Mouse (Mus musculus): ENCODE results near the gene Ttll12.

The Ttll12 gene

DNA sequence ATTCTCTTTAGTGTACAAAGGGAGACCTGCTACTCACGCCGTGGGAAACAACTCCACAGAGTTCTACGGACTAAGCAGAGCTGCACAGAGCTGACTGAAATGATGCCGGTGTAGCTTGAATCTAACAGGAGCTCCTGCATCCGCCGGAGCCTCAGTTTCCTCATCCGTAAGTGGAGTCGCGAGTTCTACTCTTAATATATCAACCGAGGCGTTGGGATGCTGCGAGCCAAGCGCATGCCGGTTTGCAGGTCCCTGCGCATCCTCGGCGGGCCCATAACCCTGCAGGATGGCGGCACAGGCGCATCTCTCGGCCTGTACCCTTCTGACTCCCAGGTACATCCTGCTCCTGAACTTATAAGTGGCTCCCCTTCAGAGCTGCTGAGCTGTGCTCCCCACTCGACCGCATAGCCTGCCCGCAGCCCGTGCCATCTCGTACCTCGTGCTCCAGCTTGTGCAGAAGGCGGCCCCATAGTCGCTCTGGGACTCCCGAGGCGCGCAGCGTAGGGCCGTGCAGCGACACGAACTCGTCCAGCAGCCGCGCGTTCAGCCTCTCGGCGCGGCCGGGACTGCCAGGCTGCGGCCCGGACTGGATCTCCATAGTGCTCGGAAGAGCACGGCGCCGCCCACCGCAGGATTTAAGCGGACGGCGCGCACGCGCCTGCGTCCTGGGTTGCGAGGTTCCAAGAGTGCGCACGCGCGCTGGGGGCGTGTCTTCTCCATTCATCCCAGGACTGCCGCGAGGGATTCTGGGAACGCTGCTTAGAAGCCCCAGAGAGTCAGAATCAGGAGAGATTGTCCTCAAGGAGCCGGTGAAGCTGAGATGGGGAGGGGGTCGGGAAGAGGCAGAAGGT lies at the start of gene Ttll12:
Ttll12 (minus strand) TSS at position 645 of the 851 bp plus-strand sequence.
- peak; percentile 80 to 83 for DNase-seq

DNA sequence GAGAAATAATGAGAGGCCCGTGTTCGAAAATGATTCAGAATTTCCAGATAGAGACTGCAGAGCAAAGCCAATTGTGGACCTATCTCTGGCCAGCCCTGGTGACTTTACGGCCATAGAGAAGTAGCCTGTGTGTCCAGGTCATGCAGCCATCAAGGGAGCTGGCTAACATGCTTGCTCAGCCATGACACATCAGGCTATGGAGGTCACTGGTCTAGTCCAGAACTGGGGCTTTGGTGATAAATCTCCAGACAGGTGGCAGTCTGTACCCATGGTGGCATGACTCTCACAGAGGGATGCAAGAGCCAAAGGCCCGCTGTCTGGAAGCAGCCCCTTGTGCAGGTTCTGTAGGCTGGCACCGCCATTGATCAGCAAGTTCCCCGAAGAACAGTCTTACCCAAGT lies 47.6 kb upstream of the Ttll12 start:
- DNase-seq, result no peak

DNA sequence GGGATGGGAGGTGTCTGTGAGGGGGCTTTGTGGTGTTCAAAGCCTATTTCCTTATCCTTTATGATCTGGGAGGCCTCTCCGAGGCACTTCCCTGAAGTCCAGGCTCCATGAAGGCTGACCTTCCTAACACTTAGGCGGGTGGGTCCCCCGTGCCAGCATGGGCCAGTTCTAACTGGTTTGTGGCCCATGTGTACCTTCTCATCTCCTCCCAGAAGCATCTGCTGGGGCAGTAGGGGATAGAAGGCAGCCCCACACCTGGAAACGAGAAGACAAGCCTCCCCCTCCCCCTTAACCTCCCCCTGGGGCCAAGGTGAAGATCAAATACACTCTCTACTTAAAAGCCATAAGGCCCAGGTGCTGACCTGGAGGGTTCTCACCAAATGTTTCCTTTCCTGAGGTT lies 45.3 kb upstream of the Ttll12 start:
- DNase-seq, result no peak

DNA sequence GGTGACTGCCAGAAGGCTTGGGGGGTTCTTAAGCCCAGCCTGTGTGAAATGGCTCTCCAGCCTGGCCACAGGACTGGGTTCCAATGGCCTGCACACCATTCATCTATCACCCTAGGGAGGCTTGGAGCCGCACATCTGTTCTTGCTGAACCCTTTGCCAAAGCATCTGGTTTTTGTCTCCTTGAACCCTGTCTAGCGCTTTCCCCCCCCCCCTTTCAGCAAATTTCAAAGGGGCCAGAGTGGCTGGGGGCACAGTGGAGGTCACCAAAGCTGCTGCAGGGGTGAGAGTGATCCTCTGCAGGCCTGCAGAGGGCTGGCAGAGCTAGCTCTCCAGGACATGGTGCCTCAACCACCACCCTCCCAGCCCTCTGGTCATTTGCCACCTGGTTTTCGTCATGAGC lies 44.2 kb upstream of the Ttll12 start:
- no peak for DNase-seq

DNA sequence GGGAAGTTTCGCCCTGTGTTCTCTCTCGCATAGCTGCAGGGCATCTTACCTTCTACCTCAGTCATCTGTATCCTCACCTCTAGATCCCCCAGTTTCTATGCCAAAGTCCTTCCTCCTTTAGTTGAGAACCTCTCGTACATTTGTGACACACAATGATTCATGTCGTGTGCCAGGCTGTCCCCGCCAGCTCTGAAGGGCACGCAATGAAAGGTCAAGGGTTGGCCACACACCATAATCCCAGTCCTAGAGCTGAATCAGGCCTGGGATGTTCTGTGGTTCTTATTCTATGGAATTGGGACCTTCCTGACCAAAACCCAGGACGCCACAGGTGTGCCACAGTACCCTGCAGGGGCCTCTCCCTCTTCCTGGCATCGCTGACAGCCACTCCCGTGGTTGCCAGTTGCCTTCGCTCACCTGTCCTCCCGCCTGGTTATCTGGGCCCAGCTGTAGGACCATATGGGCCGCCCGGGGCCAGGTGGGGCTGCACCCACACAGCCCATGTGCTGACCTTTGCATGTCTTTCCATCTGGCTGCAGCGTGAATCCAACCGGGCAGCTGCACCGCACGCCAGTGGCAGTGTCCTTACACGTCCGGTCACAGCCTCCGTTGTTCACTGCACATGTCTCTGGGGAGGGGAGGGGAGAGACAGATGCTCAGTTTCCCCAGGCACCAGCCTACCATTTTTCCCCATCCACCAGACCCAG lies 43.4 kb upstream of the Ttll12 start:
- no peak for DNase-seq

DNA sequence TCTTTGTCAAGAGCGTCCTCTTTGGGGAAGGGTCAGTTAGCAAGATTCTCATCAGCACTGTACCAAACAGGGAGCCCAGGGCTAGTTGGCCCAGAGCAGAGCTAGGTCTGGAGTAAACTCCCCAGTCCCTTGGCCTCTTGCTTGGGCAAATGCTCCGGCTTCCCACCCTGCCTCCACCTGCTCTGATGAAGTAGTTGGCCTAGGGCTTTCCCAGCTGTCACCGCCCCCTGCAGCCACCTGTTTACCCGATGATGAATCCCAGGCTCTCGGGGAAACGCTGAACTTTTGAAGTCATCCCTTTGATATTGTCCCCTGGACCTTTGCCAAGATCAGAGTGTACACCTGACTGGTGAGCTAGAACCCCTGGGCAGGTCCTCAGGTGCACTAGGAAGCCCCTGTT lies 41.8 kb upstream of the Ttll12 start:
- DNase-seq, result no peak

DNA sequence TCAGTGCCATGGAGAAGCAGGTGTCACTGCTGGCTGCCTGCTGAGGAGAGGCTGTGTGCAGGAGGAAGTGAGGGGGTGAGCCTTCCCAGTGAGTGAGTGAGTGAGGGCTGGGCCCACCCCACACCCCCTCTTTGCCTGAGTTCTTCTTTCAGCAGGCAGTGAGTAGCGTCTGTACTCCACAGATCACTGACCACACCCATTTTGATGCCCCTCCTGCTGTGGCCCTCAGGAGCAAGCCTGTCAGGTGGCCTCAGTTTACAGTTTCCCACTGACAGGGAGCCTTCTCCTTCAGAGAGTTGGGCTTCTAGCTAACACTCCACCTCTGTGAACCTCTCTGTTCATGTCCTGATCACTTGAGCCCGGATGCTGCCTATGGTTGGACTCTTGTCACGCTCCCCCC lies 40.3 kb upstream of the Ttll12 start:
- DNase-seq, result no peak

DNA sequence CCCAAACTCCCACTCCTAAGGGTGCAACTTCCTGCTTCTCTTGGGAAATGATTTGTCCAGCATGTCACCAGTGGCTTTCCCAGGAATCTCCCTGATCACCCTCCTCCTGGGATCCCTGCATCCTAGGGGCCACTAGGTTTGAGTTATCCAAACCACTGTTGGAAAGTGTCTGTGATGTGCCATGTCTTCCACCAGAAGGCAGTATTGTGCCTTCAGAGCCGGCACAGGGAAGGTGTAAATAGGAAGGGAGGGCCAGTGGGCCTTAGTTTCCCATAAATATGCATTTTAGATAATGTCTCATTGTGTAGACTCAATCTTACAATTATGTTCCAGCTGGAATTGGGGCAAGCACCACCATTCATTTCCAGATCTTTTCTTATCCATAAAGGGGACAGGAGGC lies 39.1 kb upstream of the Ttll12 start:
- DNase-seq, result no peak

DNA sequence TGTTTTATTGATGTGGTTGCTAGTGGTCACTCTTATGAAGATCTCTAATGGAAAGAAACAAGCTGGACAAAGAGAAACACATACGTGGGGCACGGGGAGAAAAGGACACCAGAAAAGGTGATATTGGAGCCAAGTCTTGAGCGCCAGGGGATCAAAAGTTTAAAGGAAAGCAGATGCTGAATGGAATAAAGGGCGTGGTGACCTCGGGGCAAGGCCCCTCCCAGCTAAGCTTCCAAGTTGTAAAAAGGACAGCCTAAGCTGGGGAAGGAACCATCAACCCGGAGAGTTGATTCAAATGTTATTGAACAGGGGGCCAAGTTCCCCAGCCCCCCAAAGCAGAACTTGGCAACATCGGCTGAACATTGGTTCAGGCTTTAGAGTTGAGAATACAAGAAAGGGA lies 36.1 kb upstream of the Ttll12 start:
- no peak for DNase-seq

DNA sequence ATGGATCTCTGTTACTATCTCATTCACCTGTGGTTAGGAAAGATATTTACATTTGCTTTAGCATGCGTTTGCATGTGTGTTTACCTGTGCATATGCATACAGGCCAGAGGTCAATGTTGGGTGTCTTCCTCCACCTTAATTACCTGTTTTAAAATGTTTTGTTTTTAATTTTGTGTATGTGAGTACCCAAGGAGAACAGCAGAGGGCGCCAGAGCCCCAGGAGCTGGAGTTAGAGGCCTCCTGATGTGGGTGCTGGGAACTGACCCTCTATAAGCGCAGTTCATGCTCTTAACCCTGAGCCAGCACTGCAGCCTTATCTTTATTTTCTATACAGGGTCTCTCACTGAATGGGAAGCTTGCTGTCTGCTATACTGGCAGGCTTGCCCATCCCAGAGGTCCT lies 34.8 kb upstream of the Ttll12 start:
- no peak for DNase-seq

DNA sequence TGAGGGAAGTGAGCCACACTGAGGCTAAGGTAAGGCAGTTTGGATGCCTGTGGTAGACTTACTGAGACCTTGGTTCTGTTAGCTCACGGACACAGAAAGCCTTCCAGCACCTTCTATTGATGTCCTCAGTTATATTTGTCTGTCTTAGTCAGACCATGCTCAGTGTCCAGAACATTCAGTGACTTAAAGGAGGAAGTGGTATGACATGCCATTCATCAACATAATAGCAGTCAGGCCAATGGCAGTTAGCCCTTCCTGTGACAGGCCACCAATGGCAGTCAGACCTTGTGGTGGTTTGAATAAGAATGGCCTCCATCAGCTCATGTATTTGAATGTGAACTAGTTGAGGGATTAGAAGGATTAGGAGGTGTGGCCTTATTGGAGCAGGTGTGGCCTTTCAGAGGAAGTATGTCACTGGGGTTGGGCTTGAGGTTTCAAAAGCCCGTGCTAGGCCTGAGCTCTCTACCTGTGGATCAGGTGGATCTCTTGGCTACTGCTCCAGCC lies 31.2 kb upstream of the Ttll12 start:
- no peak for DNase-seq

DNA sequence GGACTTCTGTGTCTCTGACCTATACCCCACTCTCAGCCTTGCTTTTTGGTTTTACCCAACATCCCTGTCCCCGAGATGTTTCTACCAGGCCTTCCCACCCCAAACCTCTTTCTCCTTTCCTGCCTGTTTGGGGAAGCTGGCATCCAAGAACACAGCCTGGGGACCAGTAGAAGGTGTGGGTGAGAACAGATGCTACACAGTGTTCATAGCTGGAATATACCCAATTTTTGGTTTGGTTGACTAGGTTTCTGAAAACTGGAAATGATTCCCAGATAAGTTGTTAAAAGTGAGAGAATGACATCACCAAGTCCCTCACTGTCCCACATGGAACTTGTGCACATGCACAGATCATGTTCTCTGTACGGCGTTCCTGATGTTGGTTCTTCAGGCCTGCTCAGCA lies 20.3 kb upstream of the Ttll12 start:
- DNase-seq, result no peak

DNA sequence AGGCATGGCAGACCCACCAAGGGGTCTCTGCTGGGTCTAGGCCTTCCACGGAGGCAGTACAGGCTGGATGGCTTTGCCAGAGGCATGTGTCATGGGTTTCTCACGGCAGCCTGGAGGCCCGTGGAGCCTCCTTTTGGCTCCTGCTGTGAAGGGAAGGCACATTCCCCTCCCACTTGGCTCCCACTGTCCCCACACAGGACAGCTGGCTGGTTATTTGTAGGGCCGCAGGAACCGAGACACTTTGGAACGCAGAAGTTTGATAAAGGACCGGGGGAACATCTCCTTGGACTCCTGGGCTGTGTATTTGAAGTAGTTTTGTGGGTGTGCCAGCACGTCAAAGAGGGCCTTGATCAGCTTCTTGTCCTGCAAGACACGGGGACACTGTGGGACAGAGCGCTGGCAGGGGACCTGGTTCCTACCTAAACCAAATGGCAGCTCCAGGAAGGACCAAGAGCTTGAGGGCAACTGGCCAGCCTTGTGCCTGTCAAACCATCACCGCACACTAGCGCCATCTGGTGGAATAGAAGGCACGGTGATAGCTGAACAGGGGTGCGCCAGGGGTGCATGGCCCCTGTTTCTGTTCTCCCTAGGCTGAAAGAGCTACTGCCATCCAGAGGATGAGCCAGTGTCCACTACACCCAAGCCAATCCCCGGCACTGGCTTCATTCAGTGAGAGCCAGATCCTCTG lies 12.3 kb upstream of the Ttll12 start:
- DNase-seq, result peak; percentile 51 to 60

DNA sequence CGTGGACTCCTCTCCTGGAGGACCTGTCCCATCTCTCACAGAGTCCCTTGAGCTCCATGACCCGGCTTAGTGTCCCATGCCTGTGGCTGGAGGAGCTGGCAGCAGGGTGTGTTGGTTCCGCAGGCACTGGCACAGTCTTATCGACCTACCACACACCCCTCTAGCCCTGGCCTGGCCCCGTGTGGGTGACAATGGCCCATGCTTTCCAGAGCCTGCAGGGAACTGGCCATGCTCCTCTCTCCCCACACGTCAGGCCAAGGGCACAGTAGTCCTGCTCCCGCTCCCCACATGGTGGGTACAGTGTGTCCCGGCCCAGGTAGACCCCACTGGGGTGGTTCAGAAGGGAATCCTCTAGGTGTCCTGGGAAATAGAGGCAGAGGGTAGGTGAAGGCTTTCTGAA lies 11.7 kb upstream of the Ttll12 start:
- no peak for DNase-seq

DNA sequence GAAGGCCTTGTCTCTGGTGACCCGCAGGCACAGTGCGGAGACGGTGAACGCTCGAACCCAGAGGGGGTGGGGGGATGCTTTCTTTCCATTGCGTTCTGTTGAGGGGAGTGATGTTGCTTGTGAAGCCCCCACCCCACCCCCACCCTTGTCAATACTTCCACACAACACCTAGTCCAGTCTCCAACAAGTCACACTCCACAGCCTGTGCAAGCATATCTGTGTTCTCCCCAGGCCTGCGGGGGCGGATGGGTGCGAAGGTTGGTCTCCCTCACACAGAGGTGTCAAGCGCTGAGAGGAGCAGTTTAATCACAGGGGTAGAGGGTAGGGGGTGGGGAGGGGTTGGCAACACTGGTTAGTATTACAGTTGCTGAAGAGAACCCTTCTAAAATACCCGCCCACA lies 11.3 kb upstream of the Ttll12 start:
- DNase-seq, result no peak

DNA sequence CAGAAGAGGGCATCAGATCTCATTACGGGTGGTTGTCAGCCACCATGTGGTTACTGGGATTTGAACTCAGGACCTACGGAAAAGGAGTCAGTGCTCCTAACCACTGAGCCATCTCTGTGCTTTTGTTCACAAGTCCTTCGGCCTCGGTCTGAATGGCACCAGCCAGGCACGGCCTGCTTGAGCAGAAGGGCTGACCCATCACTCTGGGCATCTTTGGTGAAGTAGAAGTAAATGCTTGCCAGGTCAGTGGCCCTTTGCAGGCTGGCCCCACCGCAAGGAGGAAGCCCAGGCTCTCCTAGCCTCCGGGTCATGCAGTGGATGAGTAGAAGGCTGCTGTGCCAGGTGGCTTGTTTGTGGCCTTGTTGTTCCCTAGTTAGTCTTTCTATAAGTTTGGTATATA lies 8.5 kb upstream of the Ttll12 start:
- DNase-seq, result no peak

DNA sequence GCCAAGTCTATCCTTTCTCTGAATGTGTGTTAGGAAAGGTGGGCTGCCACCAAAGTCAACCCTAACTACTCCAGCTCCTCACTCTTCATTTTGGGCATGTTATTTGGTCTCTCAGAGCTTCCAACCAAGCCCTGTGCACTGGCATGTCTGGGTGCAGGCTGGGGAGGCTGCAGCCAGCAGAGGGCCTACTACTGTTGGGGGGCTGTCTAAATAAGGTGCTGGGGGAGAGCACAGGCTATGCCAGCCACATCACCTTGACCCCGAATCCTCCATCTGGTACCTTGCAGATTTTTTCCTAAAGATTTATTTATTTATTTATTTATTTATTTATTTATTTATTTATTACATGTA lies 8.1 kb upstream of the Ttll12 start:
- DNase-seq, result no peak

DNA sequence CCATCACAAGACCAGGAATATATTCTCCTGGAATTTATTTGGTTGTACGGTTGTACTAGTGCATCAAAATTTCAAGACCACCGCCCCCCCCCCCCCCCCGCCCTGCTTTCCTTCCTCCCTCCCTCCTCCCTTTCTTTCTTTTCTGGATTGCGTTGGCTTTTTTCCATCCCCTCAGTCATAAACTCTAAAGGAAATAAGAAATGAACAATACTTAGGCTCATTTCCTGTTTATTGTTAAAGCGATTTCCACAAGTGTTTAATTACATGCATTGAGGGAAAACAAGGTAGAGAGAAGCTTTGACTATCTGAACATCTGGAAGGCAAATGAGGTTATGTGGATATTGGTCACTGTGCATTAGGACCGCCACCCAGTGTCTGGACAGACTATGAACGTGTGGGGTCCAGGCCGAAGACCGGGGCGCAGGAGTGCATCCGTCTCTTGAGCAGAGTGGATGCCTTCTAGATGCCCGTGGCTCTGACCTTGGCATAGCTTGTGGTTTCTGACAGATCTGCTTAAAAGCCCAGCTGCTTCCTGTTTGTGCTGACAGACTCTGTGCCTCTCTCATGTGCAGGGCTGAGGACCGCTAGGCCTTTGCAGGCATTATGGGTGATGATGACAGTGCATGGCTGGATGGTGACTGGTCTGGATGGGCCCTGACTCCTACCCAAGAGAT lies 7.6 kb upstream of the Ttll12 start:
- peak; percentile 75 to 90 for DNase-seq

DNA sequence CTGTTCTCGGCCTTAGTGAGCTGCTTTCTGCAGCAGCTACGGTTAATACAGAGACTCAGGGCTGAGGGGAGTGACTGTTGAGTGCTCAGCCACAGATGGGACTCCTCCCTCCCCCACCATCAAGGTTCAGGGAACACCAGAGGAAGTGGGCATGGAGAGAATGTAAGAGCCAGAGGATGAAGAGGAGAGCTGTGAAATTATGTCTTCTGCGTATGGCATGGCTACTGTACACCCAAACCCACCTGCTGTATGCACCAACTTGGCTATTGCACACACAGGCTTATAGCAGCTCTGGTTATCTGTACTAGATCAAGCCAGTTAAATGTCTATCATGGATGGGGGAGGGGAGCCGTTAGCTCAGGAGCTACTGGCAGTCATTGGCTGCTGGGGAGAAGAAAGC lies 6.2 kb upstream of the Ttll12 start:
- peak; percentile 36 to 61 for DNase-seq

DNA sequence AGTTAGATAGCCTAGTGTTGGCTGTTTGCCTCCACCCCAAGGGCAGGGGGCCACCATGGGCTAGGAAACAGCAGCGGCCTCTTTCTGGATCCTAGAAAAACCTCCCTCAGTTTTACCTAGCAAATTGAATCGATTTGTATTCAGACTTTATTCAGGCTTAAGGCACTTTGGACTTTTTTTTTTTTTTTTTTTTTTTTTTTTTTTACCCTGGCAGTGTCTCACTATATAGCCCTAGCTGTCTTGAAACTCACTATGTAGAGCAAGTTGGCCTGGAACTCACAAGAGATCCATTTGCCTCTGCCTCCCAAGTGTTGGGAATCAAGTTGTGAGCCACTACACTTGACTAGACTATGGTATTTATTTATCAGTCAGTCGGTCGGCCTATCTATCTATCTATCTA lies 1.9 kb upstream of the Ttll12 start:
- no peak for DNase-seq

DNA sequence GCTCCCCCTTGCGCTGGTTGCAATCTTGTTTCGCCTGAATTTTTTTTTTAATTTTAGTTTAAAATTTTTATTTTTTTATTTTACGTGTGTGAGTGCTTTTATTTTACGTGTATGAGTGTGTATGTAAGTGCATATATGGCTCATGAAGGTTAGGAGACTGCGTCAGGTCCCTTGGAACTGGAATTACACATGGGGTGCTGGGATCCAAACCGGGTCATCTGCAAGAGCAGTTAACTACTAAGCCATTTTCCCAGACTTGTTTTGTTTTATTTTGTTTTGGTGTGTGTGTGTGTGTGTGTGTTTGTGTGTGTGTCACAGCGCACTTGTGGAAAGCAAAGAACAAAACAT lies 381 bp upstream of the Ttll12 start:
- DNase-seq, result no peak

DNA sequence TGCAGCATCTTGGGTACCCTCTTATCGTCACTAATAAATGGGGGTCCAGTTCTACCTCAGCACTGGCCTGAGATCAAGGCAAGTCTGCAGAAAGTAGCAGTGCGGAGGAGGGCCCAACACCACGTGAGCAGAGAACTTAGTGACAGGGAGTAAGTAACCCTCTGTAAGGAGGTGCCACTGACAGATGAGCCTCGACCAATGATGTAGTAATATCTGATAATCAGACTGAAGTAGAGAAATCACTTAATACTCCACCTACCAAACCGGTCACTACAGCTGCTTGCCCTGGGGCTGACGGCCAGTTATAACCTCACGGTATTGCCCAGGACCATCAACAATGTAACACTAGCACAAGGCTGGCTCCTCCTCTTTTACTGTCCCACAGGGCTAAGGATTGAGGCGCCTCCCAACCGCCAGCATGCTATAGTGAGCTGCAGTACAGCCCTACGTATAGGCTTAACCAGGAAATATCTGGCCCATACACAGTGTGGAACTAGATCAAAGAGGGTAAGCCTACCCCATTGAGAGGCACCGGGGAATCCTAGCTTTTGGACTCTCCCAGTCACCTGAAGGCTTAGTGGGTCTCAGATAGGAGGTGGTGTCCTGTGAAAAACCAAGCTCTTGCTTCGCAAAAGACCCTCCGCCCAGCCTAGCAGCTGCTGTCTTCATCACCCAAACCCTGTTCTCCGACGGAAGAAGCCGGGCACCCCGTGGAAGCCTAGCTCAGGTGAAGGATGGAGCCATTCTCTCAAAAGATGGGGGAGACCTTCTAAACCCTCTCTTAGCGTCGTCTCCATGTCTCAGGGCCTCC lies 1.1 kb downstream of the Ttll12 start:
- DNase-seq, result no peak
